Mouse (Mus musculus): ENCODE measurements at regions not wholly inside any gene's neighbourhood (a gene's known extent, or its start where the extent isn't known, plus 50 kb on each side); places are given as distances from the start of the nearest gene placed in this dataset.

DNA sequence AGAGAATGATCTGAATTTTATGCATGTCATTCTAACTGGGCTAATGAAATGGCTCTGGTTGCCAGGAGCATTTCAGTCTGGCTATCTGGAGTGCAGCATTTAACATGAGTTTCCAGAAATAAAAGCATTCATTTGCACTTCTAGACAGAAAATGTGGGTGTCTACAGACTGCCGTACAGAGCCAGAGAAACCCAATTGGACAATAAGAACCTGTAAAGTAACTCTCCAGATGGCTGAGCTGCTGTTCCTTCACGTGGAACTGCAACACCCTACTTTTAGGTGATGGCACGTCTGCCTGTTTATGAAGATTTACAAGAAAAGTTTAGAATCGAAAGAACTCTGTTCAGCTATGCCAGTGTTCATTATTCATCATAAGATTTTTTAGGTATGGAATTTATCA is 446.0 kb upstream of the Slitrk1 start:
- peak; percentile 73 to 85 for DNase-seq (ENCODE audit: low spot score in 2 of 2)

Data from right cerebral cortex, postnatal 36 days (tissue).